Mouse (Mus musculus) lung, postnatal 0 days (tissue): Measurements from ENCODE around the gene Cga.

Experiments used
- CTCF ChIP-seq: IDR thresholded peaks from 2 replicates; pipeline ENCODE4 v1.5.1; 2016; ENCODE audit warnings: antibody characterized with exemption, mild to moderate bottlenecking
- EP300 ChIP-seq: IDR thresholded peaks from 2 replicates; pipeline ENCODE4 v1.6.1; 2016; ENCODE audit warnings: antibody characterized with exemption, mild to moderate bottlenecking, control low read depth

DNA sequence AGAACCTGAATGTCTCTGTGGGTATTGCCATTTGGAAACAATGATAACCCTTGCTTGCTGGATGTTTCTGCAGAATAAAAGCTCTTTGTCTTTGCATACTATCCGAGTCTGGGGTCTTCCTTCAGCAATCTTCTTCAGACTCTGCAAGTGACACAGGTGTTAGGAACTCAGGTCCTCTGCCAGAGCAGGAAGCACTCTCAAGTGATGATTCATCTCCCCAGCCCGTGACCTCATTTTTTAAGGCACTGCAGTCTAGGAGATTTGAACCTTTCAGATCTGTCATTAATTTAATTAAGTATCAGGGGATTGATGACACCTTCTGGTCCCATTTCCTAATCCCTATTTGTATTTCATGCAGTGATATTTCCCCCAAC is 3.8 kb upstream of the Cga start:
- no peak for TF ChIP-seq CTCF
- no peak for TF ChIP-seq EP300
